Mouse (Mus musculus) MEL (cell line): ENCODE measurements around the gene Fbxo21.

ENCODE experiments used
- CTCF ChIP-seq, 3 experiments: IDR thresholded peaks in 2 of 3; conservative IDR thresholded peaks in 1 of 3; 2 replicates each; pipeline ENCODE4 v1.5.1; 2011 to 2012; ENCODE audit warnings: low read length in 3 of 3, low read depth in 2 of 3, mild to moderate bottlenecking in 2 of 3, improper control_type of control experiment in 1 of 3, inconsistent platforms in 1 of 3, mixed read lengths in 1 of 3, moderate library complexity in 1 of 3; ENCODE audit not compliant: control insufficient read depth in 1 of 3, insufficient read depth in 1 of 3, poor library complexity in 1 of 3, severe bottlenecking in 1 of 3
- GATA1 ChIP-seq: IDR thresholded peaks from 2 replicates; pipeline ENCODE4 v1.6.1; 2011; ENCODE audit warnings: low read depth, low read length, improper control_type of control experiment
- POLR2A ChIP-seq, 2 experiments: IDR thresholded peaks; 2 replicates each; pipeline ENCODE4 v1.6.1; 2011 to 2012; ENCODE audit warnings: low read length in 2 of 2, mild to moderate bottlenecking in 2 of 2, control low read depth in 1 of 2, improper control_type of control experiment in 1 of 2, low read depth in 1 of 2, moderate library complexity in 1 of 2; ENCODE audit not compliant: control insufficient read depth in 1 of 2, insufficient read depth in 1 of 2, poor library complexity in 1 of 2

- TF ChIP-seq POLR2A (IDR thresholded peaks at IDR 0.05; ENCODE audit: control insufficient read depth in 1 of 2, insufficient read depth in 1 of 2, low read depth in 1 of 2, low read length in 2 of 2, poor library complexity in 1 of 2) (no peak), CTCF (IDR thresholded peaks at IDR 0.05 in 2 of 3, conservative IDR thresholded peaks at IDR 0.05 in 1 of 3; ENCODE audit: control insufficient read depth in 1 of 3, insufficient read depth in 1 of 3, low read depth in 2 of 3, low read length in 3 of 3, poor library complexity in 1 of 3, severe bottlenecking in 1 of 3) (no peak), GATA1 (no peak)
Measured at GRCm38 (mm10) chr5:117990957-117991356, 14.4 kb downstream of the Fbxo21 start.
